Mouse (Mus musculus): ENCODE measurements around the gene Dpm3.

Dpm3 gene

DNA sequence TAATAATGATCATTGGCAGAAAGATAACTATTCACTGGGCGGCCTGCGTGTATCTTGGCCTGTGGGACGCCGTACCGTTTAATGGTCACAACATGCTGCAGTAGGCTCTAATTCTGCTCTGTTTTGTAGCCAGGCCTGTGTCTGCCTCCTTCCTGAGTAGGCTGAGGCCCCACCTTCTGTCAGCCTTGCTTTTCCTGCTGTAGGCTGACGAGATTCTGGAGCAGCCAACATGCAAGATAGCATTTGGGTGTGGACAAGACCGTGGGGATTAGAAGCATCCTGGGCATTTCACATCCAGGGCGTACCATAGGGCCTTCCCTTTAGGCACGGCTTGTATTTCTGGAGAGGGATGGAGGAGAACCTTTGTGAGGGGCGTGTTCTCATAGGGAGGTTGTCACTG, 3.3 kb downstream of the Dpm3 start:
- DNase-seq (ENCODE audit: inconsistent age in 2 of 2, low spot score in 1 of 2): peak; percentile 21 to 51

DNA sequence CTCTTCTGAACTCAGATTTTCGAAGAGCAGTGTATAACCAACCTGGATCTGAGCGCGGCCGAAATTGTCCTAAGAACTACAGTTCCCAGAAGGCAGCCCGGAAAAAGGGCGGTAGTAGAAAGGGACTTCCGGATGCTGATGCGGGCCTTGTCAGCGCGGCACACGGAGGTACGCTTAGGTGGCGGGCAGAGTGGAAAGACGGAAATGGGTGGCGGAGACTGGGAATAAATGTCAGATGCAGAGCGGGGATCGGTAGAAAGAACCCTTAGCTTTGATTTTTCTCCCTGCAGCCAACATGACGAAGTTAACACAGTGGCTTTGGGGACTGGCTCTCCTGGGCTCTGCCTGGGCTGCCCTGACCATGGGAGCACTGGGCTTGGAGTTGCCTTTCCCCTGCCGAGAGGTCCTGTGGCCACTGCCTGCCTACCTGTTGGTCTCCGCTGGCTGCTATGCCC, 7.3 kb downstream of the Dpm3 start:
- peak; percentile 84 to 94 for DNase-seq (ENCODE audit: inconsistent age in 2 of 2, low spot score in 1 of 2)

DNA sequence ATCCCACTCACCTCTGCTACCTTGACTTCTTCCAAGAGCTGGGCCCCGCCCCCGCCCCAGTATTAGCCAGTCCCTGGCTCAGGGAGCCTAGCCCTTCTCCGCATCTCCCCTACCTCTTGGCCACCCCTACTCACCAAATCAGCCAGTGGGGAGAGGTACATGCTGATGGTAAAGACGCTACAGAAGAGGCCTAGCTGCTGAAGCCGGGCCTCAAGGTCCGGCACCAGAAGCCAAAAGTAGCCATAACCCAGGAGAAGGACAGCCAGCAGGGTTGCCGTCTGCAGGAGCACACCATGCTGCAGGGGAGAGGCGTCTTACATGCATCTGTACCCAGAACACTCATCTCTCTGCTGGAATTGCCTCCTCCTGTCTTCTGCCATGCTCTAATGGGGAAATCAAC, 9.8 kb downstream of the Dpm3 start:
- DNase-seq (ENCODE audit: inconsistent age in 2 of 2, low spot score in 1 of 2): no peak

DNA sequence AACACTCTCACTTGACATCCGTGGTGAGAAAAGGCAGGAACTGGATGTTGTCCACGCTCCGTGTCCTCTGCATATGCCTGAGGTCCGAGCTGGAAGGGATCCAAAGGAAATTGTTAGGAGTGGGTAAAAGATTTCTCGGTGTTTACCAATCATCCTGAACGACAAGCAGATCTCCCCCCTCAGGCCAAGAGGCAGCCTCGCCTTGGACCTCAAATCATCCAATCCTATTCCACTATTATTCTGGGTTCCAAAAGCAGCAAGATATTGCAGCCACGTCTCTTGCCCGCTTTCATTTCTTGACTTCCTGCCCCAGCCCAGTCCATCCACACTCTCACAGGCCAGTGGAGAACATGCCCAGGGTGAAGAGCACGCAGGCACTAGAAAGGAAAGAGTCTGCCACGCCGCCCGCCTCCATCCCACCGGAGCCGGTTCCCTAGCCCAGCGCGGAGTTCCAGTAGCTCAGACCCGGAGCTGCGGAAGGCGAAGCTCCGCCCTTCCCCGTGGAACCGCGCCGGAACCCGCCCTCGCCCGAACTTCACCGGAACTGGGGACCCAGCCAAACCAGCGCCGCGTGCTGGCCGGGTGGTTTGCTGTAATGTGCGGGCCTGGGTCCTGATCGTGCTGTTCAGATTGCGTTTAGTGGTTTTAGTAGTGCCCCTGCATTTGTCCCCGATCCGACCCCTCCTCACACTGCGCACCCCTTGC, 11.0 kb downstream of the Dpm3 start, which contains the start of gene Slc50a1:
Slc50a1 (minus strand) TSS at position 520 of the 705 bp plus-strand sequence.
- DNase-seq (ENCODE audit: inconsistent age in 2 of 2, low spot score in 1 of 2): peak; percentile 90 to 94

DNA sequence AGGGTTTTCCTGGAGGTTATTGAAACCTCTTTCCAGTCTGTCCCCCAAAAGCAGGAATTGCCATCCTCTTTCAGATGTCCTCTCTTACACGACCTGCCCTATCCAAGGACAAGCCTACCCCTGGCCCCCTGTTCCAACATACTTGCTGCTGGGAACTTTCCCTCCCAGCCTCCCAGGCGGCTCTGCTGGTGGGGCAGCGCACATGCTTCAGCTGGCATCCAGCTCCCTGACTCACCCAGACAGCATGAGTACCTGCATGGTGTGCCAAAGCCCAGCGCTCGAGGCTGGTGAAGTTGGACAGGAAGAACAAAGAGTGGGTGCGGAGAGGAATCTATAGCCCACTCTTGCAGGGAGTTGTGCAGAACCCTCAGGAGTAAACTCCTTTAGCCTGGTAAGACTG, 11.7 kb downstream of the Dpm3 start:
- DNase-seq (ENCODE audit: inconsistent age in 2 of 2, low spot score in 1 of 2): peak; percentile 74 to 83

DNA sequence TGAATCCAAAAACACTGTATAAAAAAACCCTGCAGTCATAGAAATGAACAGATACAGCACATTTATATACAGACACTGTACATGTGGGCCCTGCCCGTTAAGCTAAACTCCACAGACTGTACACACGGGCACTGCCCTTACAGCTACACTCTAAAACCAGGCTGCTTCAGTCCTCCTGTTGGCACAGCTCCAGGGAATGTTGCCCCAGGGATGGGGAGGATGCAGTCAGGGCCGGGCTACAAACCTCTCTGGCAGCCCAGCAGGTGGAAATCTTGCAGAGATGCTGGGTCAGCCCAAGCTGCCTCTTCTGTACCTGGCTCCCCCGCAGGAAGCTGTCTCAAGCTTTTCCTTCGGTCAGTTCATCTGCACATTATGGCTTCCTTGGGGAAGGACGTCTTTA, 12.6 kb downstream of the Dpm3 start:
- DNase-seq (ENCODE audit: inconsistent age in 2 of 2, low spot score in 1 of 2): peak; percentile 37 to 53

DNA sequence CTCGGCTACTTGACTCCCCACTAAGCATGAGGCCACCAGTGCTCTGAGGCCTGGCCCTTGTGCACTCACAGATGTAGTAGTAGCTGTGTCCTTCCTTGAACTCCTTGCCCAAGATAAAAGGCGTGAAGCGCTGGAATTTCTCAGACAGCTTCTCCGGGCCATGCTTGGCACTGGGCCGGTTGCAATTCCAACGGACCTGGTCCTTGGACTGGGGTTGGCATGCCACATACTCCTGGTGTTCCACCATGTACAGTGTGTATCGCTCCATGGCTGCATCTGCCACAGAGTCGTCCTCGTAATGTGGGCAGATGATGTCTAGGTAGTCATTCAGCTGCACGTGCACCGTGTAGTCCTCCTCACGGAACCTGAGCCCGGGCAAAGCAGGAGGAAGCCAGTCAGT, 16.9 kb downstream of the Dpm3 start:
- DNase-seq (ENCODE audit: inconsistent age in 2 of 2, low spot score in 1 of 2): no peak

DNA sequence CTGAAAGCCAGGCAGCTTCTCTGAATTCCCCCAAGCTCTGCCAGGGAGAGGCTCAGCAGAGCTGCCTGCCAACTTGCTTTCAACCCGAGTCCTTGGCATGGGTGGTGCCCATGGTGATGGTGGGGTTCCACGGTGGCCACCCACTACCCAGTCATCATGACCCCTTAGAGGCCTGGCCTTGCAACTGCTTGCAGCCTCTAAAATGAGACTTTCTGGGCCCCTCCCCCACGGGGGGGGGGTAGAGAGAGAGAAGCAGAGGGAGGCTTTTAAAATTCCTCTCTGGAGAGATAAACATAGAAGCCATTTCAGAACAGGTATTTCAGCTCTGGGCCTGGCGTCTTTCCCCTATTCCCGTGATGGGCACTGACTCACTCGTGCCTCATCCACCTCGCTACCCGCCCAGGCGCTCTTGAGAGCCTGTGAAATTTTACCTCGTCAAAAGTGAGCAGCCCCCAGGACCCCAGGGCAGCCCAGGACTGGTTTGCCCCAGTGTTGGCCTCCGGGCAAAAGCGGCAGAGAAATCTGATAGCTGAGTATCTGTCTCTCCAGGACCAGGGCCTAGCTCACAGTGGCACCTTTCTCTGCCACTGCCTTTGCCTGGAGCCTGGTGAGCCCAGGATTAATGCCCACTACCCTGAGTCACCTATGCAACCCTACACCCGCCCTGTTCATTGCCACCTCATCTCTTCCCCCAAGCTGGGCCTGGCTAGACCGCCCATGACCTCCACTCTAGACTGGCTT, 18.3 kb downstream of the Dpm3 start:
- DNase-seq (ENCODE audit: inconsistent age in 2 of 2, low spot score in 1 of 2): peak in 1 of 2 experiments; percentile 28

DNA sequence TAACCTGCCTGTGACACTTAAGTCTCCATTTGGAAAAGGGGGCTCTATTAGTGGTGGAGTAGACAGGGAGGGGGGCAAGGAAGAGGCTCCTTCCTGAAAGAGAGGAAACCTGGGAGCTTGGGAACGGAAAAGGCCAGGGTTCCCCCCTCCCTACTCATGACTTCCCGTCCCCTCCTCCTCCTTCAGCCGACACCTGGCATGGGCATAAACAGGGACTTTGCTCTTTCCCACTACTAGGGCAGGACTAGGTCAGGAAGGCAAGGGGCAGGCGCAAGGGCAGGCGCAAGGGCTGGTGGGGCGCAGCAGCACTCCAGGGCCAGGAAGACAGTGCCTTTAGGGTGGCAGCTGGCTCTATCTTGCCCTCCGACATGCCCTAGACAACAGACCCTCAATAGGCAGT, 18.9 kb downstream of the Dpm3 start:
- peak; percentile 65 to 77 for DNase-seq (ENCODE audit: inconsistent age in 2 of 2, low spot score in 1 of 2)

DNA sequence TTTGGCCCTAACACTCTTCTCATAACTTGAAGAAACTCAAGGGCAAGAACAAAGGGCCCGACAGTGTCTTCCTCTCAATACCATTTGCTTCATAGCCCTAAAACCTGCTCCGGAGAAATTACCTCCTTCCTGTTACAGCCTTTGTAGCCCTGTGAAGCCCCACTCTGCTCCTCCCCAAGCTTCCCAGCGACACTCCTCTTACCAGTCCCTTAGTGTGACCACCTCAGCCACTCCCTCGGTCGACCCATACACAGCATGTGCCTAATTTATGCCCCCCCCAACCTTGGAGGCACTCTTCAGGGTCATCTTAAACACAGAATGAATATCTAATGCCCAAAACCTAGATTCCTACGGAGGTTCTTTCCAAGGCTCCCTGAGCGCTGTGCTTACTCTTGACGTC, 19.5 kb downstream of the Dpm3 start:
- DNase-seq (ENCODE audit: inconsistent age in 2 of 2, low spot score in 1 of 2): no peak

DNA sequence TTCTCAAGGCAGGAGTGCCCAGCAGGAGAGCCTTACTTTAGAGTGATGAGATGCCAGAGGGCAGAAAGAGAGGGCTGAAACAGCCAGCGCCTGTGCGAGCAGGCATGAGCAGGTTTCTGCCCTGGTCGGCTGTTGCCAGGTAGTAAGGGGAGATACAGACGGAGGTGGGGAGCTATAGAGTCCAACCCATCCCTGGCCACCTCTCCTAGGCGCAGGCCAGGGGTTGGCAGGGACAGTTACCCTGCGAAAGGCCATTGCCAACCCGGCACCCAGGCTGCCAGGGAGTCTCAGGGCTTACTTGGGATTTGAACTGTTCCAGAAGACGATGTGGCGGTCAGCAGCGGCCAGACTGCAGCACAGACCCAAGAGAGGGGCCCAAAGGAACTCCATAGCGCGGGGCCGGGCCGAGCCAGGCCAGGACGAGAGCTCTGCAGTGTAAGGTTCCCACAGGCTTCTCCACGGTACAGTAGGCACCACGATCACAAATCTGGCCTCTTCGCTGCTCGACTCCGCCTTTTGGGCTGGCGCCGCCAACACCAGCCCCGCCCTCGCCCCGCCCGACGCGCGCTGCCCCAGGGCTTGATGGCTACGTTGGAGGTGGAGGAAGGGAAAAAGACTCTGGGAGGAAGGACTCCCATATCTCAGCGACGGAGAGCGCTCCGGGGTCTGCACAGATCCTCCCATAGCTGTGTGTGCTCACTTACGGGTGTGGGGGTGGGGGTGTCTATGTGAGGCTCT, 20.2 kb downstream of the Dpm3 start:
- DNase-seq (ENCODE audit: inconsistent age in 2 of 2, low spot score in 1 of 2): peak; percentile 91 to 95

DNA sequence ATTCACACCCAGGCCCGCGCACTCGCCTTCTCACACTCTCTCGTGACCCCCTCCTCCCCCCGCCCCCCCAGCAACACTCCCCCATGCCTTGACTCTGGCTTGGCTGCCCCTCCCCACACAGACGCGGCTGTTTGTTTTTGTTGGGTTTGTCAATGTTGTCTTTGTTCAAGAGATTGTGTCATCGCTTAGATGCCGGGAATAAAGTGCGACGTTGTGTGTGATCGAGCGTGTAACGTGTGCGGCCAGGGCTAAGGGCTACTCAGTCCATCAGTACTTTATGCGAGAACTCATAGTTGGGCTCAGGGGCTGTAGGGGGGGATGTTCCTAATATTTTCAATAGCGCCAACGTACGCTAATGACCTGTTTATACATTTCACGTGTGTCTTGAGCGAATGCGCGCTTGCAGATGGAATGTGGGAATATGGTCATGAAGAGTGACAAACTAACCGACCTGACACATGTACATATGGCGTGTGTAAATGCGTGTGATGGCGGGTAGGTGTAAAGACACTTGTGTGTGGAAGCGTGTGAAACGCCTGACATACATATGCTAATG, 21.0 kb downstream of the Dpm3 start:
- peak; percentile 45 to 70 for DNase-seq (ENCODE audit: inconsistent age in 2 of 2, low spot score in 1 of 2)

DNA sequence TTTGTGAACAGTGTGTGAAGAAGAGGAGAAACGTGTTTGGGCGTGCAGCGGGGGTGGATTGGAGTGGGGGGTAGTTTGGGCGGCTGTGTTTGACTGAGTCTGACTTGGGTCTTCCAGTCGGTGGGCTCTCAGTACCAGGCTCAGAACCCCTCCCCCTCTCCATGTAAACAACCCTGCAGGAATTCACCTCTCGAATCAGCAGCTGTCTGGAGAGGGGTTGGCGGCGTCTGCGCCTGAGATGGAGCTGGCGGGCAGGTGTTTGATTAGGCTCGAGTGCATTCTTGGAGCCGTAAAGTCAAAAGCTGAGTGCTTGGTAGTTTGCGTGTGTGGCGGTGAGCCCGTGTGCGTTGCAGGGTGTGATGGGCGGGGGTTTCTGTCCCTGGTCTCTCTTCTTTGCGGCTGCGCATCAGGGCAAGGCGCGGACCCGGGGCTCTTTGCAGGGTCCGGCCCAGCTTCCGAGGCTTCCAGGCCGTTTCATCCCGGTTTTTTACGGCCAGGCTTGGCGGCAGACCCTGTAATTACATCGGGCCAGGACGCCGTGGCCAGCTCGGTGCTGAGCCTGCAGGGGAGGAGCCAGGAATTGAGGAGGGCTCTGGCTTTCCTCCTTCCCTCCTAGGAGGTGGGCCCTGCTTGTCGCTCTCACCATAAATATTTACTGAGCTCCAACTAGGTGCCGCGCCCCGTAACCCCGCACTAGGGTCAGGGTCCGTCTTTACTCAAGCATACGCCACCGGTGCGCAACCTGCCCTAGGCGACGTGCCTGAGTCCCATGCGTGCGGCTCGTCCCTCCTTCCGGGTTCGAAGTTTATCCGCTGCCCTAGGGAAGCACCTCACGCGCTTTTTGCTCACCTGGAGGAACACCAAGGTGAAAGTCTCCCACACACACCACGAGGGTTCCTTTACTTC, 21.7 kb downstream of the Dpm3 start, which contains the start of gene Efna1:
Efna1 (minus strand) TSS at position 537 of the 906 bp plus-strand sequence.
- DNase-seq (ENCODE audit: inconsistent age in 2 of 2, low spot score in 1 of 2): peak; percentile 70 to 83

DNA sequence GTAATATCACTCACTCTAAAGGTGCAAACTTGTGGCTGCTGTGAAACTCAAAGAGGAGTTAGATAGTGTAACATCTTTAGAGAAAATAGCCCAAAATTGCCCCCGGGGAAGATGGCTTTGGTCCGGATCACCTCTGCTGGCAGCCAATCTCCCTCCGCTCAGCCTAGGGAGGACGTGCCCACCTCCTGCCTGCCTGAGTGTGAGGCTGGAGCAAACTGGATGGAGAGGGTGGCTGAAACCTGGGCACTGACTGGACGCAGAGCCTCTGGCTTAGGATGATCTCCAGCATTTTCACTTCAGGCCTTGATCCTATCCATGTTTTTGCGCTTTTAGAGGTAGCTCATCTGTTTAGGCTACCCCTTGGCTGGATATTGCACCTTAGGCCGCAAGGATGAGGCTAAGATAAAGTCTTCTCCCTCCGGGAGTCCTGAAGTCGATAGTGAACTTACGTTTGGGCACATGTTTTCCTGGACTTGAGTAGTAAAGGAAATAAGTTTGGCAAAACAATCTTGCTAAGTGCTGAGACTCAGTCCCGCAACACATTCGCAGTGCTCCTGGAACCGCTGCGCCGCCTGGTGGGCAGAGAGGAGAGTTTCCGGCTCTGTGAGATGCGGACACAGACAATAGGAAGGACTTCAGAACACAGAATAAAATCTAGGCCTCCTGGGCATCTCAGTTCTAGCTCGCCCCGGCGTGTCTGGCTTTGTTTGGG, 22.6 kb downstream of the Dpm3 start:
- peak; percentile 83 to 93 for DNase-seq (ENCODE audit: inconsistent age in 2 of 2, low spot score in 1 of 2)

DNA sequence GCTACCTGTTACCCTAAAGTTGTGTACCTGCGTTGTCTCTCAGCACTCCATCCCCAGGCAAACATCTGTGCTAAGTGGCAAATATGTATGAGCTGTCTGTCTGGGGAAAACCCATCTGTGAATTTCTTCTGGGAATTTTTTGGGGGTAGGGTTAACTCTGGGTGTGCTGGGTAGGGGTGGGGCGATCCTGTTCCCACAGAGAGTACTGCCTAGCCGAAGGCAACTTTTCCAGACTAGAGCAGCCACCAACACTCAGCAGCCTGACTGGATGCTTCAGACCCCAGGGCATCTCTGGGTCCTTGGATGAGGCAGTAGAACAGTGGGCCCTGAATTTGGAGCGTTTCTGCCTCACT, 23.1 kb downstream of the Dpm3 start:
- no peak for DNase-seq (ENCODE audit: inconsistent age in 2 of 2, low spot score in 1 of 2)

DNA sequence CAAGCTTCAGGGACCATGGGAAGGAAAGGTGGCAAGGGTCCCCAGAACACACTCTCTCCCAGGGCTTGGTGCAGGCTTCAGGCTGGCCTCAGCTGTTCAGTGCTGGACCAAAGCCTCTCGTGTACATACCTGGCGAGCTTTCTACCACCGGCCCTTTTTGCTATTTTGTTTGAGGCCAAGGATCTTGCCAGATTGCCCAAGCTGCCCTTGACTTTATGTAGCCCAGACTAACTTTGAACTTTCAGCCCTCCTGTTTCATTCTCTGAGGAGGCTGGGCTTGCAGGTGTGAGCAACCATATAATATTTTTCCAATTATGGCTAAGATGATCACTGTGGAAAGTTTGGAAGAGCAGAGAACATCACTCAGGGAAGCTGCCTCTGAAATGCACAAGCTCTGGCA, 25.1 kb downstream of the Dpm3 start:
- no peak for DNase-seq (ENCODE audit: inconsistent age in 2 of 2, low spot score in 1 of 2)

DNA sequence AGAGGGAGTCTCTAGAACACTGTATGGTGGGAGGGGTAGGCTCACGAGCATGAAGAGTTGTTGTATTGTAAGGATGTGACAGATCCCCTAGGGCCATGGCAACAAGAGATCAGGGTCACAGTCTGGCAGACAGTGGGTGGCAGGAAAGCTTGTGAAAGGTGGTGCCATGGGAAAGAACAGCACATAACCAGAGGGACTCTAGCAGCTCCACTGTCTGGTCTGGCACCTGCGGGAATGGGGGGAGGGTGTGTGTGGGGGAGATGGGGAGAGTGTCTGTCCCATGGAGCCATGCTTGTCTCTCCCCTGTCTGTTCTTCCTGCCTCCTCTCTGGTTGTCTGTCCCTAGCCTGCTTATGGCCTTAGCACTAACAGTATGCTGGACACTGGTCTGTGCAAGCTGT, 26.4 kb downstream of the Dpm3 start:
- DNase-seq (ENCODE audit: inconsistent age in 2 of 2, low spot score in 1 of 2): no peak

DNA sequence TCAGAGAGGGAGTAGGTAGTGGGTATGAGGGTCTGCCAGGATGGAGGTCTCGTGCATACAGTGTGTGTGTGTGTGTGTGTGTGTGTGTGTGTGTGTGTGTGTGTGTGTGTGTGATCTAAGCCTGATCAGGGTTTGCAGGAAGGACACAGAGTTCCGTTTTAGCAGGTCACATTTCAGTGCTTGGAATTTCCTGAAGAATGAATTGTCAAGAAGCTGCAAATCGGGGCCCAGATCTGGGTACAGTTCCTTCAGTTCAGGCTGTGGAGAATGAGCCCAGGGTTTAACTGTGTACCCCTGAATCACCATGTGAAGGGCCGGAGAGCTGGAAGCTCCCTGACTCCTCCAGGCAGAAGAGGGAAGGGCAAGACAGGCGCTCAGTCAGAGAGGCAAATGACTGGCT, 28.1 kb downstream of the Dpm3 start:
- no peak for DNase-seq (ENCODE audit: inconsistent age in 2 of 2, low spot score in 1 of 2)

DNA sequence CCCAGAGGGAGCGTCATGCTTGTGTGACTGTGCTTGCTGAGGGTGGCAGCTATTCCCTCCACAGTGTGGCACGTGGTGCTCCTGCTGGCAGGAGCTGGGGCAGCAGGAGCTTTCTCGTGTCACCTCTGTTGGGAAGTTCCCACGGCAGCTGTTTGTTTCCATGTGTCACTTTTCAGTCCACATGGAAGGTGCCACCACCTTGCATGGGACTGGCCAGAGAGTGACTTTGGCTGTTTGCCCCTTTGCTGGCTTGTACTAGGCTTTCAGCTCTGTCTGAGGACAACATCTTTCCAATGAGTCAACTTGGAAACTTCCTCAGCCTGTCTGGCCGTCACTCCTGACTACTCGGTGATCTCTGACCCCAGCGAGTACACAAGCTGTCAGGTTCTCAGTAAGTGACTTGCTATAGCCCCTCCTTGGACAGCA, 29.4 kb downstream of the Dpm3 start:
- no peak for DNase-seq (ENCODE audit: inconsistent age in 2 of 2, low spot score in 1 of 2)

DNA sequence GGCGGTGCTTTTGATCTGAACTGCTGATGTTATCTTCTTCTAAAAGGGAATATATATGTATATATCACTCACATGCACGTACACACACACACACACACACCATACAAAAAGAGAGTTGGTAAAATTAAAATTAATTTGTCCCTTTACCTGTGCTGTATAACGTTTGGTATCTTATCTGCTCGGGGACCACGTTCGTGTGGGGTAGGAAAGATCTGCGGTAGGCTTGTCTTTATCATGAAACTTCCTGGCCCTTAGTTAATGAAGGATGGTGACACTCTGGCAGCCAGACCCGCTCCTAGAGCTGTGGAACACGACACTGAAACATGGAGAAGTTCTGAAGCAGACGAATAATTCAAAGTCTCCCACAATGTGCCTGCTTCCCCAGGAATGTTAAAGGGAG, 32.7 kb downstream of the Dpm3 start:
- DNase-seq (ENCODE audit: inconsistent age in 2 of 2, low spot score in 1 of 2): no peak
